Mouse (Mus musculus) MEL (cell line): ENCODE results near the gene Uso1. TPM values are rescaled to one million over a fixed set of nuclear protein-coding genes. Genes with fewer than 3 reads are reported as not detected.
"Not testable (repeated sequence)": the region's sequence is repeated elsewhere in the genome, so short reads cannot be mapped to it uniquely, and the experiment has no call there.

ENCODE experiments used
- DNase-seq: peaks from one replicate; pipeline ENCODE4 v3.0.0; 2011; ENCODE audit warnings: low read depth, low spot score
- H3K27ac ChIP-seq: 2 replicates; pipeline ENCODE4 v1.5.1; 2012; ENCODE audit warnings: low read depth, mild to moderate bottlenecking, control low read depth, low read length, moderate library complexity; ENCODE audit not compliant: control insufficient read depth
- H3K27me3 ChIP-seq, 2 experiments: fragments of 150-350 bp in 1 of 2; sonication (generic) in 1 of 2; 2 replicates each; pipeline ENCODE4 v1.6.1; 2012; ENCODE audit warnings: low read length in 2 of 2, mild to moderate bottlenecking in 2 of 2, improper control_type of control experiment in 1 of 2, moderate library complexity in 1 of 2; ENCODE audit not compliant: insufficient read depth in 2 of 2, control insufficient read depth in 1 of 2
- H3K36me3 ChIP-seq, 2 experiments: 2 replicates each; pipeline ENCODE4 v1.6.1; 2012 to 2014; ENCODE audit warnings: low read length in 2 of 2, improper control_type of control experiment in 1 of 2, inconsistent platforms in 1 of 2, mild to moderate bottlenecking in 1 of 2; ENCODE audit not compliant: insufficient read depth in 2 of 2, control insufficient read depth in 1 of 2
- H3K4me1 ChIP-seq, 2 experiments: fragments of 150-350 bp in 1 of 2; sonication (generic) in 1 of 2; 2 replicates each; pipeline ENCODE4 v1.6.1; 2012; ENCODE audit warnings: low read length in 2 of 2, improper control_type of control experiment in 1 of 2, mild to moderate bottlenecking in 1 of 2; ENCODE audit not compliant: insufficient read depth in 2 of 2, control insufficient read depth in 1 of 2
- H3K4me3 ChIP-seq, 2 experiments: fragments of 150-350 bp in 1 of 2; sonication (generic) in 1 of 2; 2 replicates each; pipeline ENCODE4 v1.5.1; 2012; ENCODE audit warnings: low read depth in 2 of 2, low read length in 2 of 2, mild to moderate bottlenecking in 2 of 2, moderate library complexity in 2 of 2, control low read depth in 1 of 2, improper control_type of control experiment in 1 of 2; ENCODE audit not compliant: control insufficient read depth in 1 of 2, insufficient read depth in 1 of 2
- H3K79me2 ChIP-seq: 2 replicates; pipeline ENCODE4 v1.6.1; 2012; ENCODE audit warnings: mild to moderate bottlenecking, low read length, moderate library complexity; ENCODE audit not compliant: control insufficient read depth, poor library complexity, insufficient read depth
- H3K9ac ChIP-seq: 2 replicates; pipeline ENCODE4 v1.6.1; 2012; ENCODE audit warnings: low read depth, mild to moderate bottlenecking, control low read depth, low read length, moderate library complexity; ENCODE audit not compliant: control insufficient read depth, poor library complexity, severe bottlenecking
- H3K9me3 ChIP-seq: fragments of 150-350 bp; sonication (generic); replicated peaks from 2 replicates; pipeline ENCODE4 v1.6.1; 2012; ENCODE audit warnings: mild to moderate bottlenecking, low read length, improper control_type of control experiment, moderate library complexity; ENCODE audit not compliant: insufficient read depth
- CTCF ChIP-seq, 3 experiments: IDR thresholded peaks in 2 of 3; conservative IDR thresholded peaks in 1 of 3; 2 replicates each; pipeline ENCODE4 v1.5.1; 2011 to 2012; ENCODE audit warnings: low read length in 3 of 3, low read depth in 2 of 3, mild to moderate bottlenecking in 2 of 3, improper control_type of control experiment in 1 of 3, inconsistent platforms in 1 of 3, mixed read lengths in 1 of 3, moderate library complexity in 1 of 3; ENCODE audit not compliant: control insufficient read depth in 1 of 3, insufficient read depth in 1 of 3, poor library complexity in 1 of 3, severe bottlenecking in 1 of 3
- EP300 ChIP-seq, 2 experiments: IDR thresholded peaks; 2 replicates each; pipeline ENCODE4 v1.6.1; 2011; ENCODE audit warnings: improper control_type of control experiment in 2 of 2, low read length in 2 of 2, low read depth in 1 of 2, mild to moderate bottlenecking in 1 of 2
- ETS1 ChIP-seq: IDR thresholded peaks from 2 replicates; pipeline ENCODE4 v1.6.1; 2012; ENCODE audit warnings: low read depth, mild to moderate bottlenecking, inconsistent platforms, low read length, improper control_type of control experiment, moderate library complexity
- MAX ChIP-seq: IDR thresholded peaks from 2 replicates; pipeline ENCODE4 v1.6.1; 2011; ENCODE audit warnings: low read length, improper control_type of control experiment
- NRF1 ChIP-seq: IDR thresholded peaks from 2 replicates; pipeline ENCODE4 v1.6.1; 2014; ENCODE audit warnings: low read depth, mild to moderate bottlenecking, inconsistent platforms, low read length, improper control_type of control experiment, moderate library complexity; ENCODE audit not compliant: poor library complexity, insufficient read depth, severe bottlenecking
- RAD21 ChIP-seq: IDR thresholded peaks from 2 replicates; pipeline ENCODE4 v1.6.1; 2011; ENCODE audit warnings: mild to moderate bottlenecking, low read depth, low read length, improper control_type of control experiment
- RCOR1 ChIP-seq: IDR thresholded peaks from 2 replicates; pipeline ENCODE4 v1.6.1; 2012; ENCODE audit warnings: low read depth, mild to moderate bottlenecking, inconsistent platforms, low read length, improper control_type of control experiment
- SMC3 ChIP-seq: IDR thresholded peaks from 2 replicates; pipeline ENCODE4 v1.6.1; 2011; ENCODE audit warnings: low read depth, low read length, improper control_type of control experiment
- ZC3H11A ChIP-seq: IDR thresholded peaks from 2 replicates; pipeline ENCODE4 v1.6.1; 2012; ENCODE audit warnings: low read depth, mild to moderate bottlenecking, inconsistent platforms, low read length, improper control_type of control experiment
- polyA plus RNA-seq, 2 experiments: library from polyadenylated mRNA; stranded (reverse) in 1 of 2; unstranded in 1 of 2; fragments of >175 nt in 1 of 2; fragments of >200 nt in 1 of 2; gene quantifications; 2 replicates each; pipeline versions ENCODE4 v1.2.1 to v1.2.4; 2012; ENCODE audit warnings: low replicate concordance in 2 of 2, low read depth in 1 of 2; ENCODE audit not compliant: insufficient read length in 2 of 2, insufficient read depth in 1 of 2, missing spikeins in 1 of 2
- total RNA-seq: library from RNA; depleted of rRNA; stranded (reverse); fragments of 300-350 nt; gene quantifications from 2 replicates; pipeline ENCODE4 v1.2.3, GENCODE M21; 2012

Gene Uso1
- total and polyA plus RNA-seq, 3 experiments, result 22.1 to 69.1 (median 62.0) TPM

GRCm38 (mm10) chr5:92195716-92196115 lies 58.0 kb downstream of the Uso1 start:
- peaks cover 0 to 29% of the 10 kb centered on the region in 2 experiments; a peak in 2 of 4 replicates for H3K36me3 ChIP-seq
- TF ChIP-seq ZC3H11A (peak; percentile 39; the same call in 1 of the 2 replicates), RAD21 (peak; percentile 55), SMC3 (peak; percentile 72), CTCF (IDR thresholded peaks at IDR 0.05 in 2 of 3, conservative IDR thresholded peaks at IDR 0.05 in 1 of 3; ENCODE audit: control insufficient read depth in 1 of 3, insufficient read depth in 1 of 3, low read depth in 2 of 3, low read length in 3 of 3, poor library complexity in 1 of 3, severe bottlenecking in 1 of 3) (peak; percentile 47 to 69 (median 66))
- H3K4me1 ChIP-seq, H3K4me3 ChIP-seq, H3K79me2 ChIP-seq, H3K9me3 ChIP-seq, H3K27me3 ChIP-seq, H3K27ac ChIP-seq, H3K9ac ChIP-seq: not testable (repeated sequence)
- peak; percentile 50 for DNase-seq

- TF ChIP-seq CTCF (IDR thresholded peaks at IDR 0.05 in 2 of 3, conservative IDR thresholded peaks at IDR 0.05 in 1 of 3; ENCODE audit: control insufficient read depth in 1 of 3, insufficient read depth in 1 of 3, low read depth in 2 of 3, low read length in 3 of 3, poor library complexity in 1 of 3, severe bottlenecking in 1 of 3) (no peak), NRF1 (no peak), MAX (no peak), RAD21 (no peak), ETS1 (no peak), RCOR1 (no peak)
- no peak for DNase-seq
- Histone ChIP-seq H3K9ac (no peak overlapping the region), H3K27me3 (no peaks in the 10 kb centered on the region), H3K4me3 (no peak overlapping the region), H3K4me1 (no peaks in the 10 kb centered on the region), H3K9me3 (no peaks in the 10 kb centered on the region), H3K79me2 (no peaks in the 10 kb centered on the region), H3K36me3 (peaks cover 0 to 30% of the 10 kb centered on the region in 2 experiments; a peak in 2 of 4 replicates), H3K27ac (no peak overlapping the region)
Observed at GRCm38 (mm10) chr5:92196895-92197811, 59.4 kb downstream of the Uso1 start.

- no peak overlapping the region for H3K27ac ChIP-seq
- peaks cover 0 to 2% of the 10 kb centered on the region in 2 experiments; a peak in 2 of 4 replicates for H3K4me1 ChIP-seq
- H3K9ac ChIP-seq, result no peak overlapping the region
- no peaks in the 10 kb centered on the region for H3K9me3 ChIP-seq
- no peaks in the 10 kb centered on the region for H3K27me3 ChIP-seq
- DNase-seq, result no peak
- H3K4me3 ChIP-seq, result no peak overlapping the region
- H3K79me2 ChIP-seq, result no peaks in the 10 kb centered on the region
- H3K36me3 ChIP-seq, result peaks cover 0 to 26% of the 10 kb centered on the region in 2 experiments; a peak in 2 of 4 replicates
- TF ChIP-seq CTCF (IDR thresholded peaks at IDR 0.05 in 2 of 3, conservative IDR thresholded peaks at IDR 0.05 in 1 of 3; ENCODE audit: control insufficient read depth in 1 of 3, insufficient read depth in 1 of 3, low read depth in 2 of 3, low read length in 3 of 3, poor library complexity in 1 of 3, severe bottlenecking in 1 of 3), result no peak
- TF ChIP-seq EP300 (IDR thresholded peaks at IDR 0.05; ENCODE audit: low read depth in 1 of 2, low read length in 2 of 2), result no peak
Observed at GRCm38 (mm10) chr5:92198266-92198665, 60.5 kb downstream of the Uso1 start.
